Mouse (Mus musculus) stomach, postnatal 0 days (tissue): ENCODE measurements at regions not wholly inside any gene's neighbourhood (a gene's known extent, or its start where the extent isn't known, plus 50 kb on each side); places are given as distances from the start of the nearest gene placed in this dataset.

Experiments
- ATAC-seq: fragments of 200-750 bp; cut with Nextera tagmentation; 2 replicates; pipeline ENCODE4 v1.8.0; 2017; ENCODE audit not compliant: low FRiP score, low TSS enrichment
- DNase-seq: peaks from one replicate; pipeline ENCODE4 v3.0.0-alpha.2; 2016; ENCODE audit warnings: low spot score
- H3K27ac ChIP-seq: fragments of 300-500 bp; sonication (generic); replicated peaks from 2 replicates; pipeline ENCODE4 v1.5.1; 2014; ENCODE audit warnings: mild to moderate bottlenecking, control low read depth
- H3K27me3 ChIP-seq: fragments of 300-500 bp; sonication (generic); 2 replicates; pipeline ENCODE4 v1.6.1; 2014; ENCODE audit warnings: low read length; ENCODE audit not compliant: control insufficient read depth, insufficient read depth
- H3K36me3 ChIP-seq: fragments of 300-500 bp; sonication (generic); 2 replicates; pipeline ENCODE4 v1.6.1; 2014; ENCODE audit warnings: low read length, mixed read lengths; ENCODE audit not compliant: control insufficient read depth, insufficient read depth
- H3K4me1 ChIP-seq: fragments of 300-500 bp; sonication (generic); replicated peaks from 2 replicates; pipeline ENCODE4 v1.6.1; 2014; ENCODE audit warnings: antibody characterized with exemption; ENCODE audit not compliant: control insufficient read depth, insufficient read depth
- H3K4me2 ChIP-seq: fragments of 300-500 bp; sonication (generic); replicated peaks from 2 replicates; pipeline ENCODE4 v1.6.1; 2014; ENCODE audit warnings: low read depth, mild to moderate bottlenecking, control low read depth, moderate library complexity
- H3K4me3 ChIP-seq: fragments of 300-500 bp; sonication (generic); 2 replicates; pipeline ENCODE4 v1.5.1; 2014; ENCODE audit warnings: low read depth, low read length, control low read depth
- H3K9ac ChIP-seq: fragments of 300-500 bp; sonication (generic); 2 replicates; pipeline ENCODE4 v1.6.1; 2014; ENCODE audit warnings: mild to moderate bottlenecking, low read length, control low read depth, mixed read lengths
- H3K9me3 ChIP-seq: fragments of 300-500 bp; sonication (generic); 2 replicates; pipeline ENCODE4 v1.6.1; 2016; ENCODE audit warnings: low read length; ENCODE audit not compliant: control insufficient read depth
- CTCF ChIP-seq: IDR thresholded peaks from 2 replicates; pipeline ENCODE4 v1.5.1; 2016; ENCODE audit warnings: antibody characterized with exemption, low read depth, mild to moderate bottlenecking, moderate library complexity
- EP300 ChIP-seq: optimal IDR thresholded peaks from 2 replicates; pipeline ENCODE3; 2016; ENCODE audit warnings: antibody characterized with exemption
- WGBS: fragments of 180-500 bp; shearing (Covaris S2); extraction: QIAGEN DNeasy Blood & Tissue Kit; methylation state at CpG from one replicate; pipeline ENCODE4 v1.1.7; 2014; 5-methylcytosine and 5-hydroxymethylcytosine counted together

DNA sequence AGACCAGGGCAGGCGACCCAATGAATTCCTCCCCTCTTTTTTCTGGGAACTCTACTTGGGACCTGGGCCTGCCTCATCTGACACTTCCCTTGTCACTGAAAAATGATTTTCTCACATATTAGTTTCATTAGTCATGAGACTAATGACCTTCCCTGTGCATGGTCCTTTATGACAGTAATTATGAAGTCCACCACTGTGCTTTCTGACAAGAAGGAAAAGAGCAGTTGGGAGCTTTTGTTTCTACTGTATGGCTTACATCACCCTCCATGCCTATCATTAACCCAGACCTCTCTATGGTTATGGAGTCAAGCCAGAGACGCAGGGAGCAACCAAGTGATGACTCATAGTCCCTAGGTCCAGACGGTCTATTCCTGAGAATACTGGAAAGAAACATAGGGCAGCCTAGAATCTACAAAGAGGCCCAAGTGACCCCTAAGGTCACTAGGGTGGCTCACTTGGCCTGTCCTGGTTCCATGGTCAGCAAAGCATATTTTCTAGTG is 109.8 kb upstream of the Plxna4 start:
- no peaks in the 10 kb centered on the region for H3K4me1 ChIP-seq
- TF ChIP-seq EP300 (no peak), CTCF (no peak)
- H3K27ac ChIP-seq: no peak overlapping the region
- no peak for DNase-seq
- H3K9ac ChIP-seq: no peak overlapping the region
- H3K27me3 ChIP-seq: no peaks in the 10 kb centered on the region
- no peaks in the 10 kb centered on the region for H3K9me3 ChIP-seq
- H3K4me2 ChIP-seq: no peak overlapping the region
- H3K36me3 ChIP-seq: no peaks in the 10 kb centered on the region
- 80% methylated on average over 3 of the region's 3 CpGs for WGBS
- no peak for ATAC-seq
- H3K4me3 ChIP-seq: no peak overlapping the region

GRCm38 (mm10) chr6:32696037-32696436 is 108.0 kb upstream of the Plxna4 start:
- WGBS: 70% methylated on average over 2 of the region's 2 CpGs

GRCm38 (mm10) chr6:32672552-32672951 is 84.6 kb upstream of the Plxna4 start:
- ATAC-seq (no peak), DNase-seq (no peak)
- H3K4me2 ChIP-seq: no peak overlapping the region
- no peaks in the 10 kb centered on the region for H3K36me3 ChIP-seq
- no peak for TF ChIP-seq EP300
- no peak for TF ChIP-seq CTCF
- H3K4me3 ChIP-seq: no peak overlapping the region
- H3K27me3 ChIP-seq: no peaks in the 10 kb centered on the region
- H3K27ac ChIP-seq: no peak overlapping the region
- no peak overlapping the region for H3K9ac ChIP-seq
- no peaks in the 10 kb centered on the region for H3K9me3 ChIP-seq
- H3K4me1 ChIP-seq: no peaks in the 10 kb centered on the region
- WGBS: 96% methylated on average over 6 of the region's 6 CpGs

More at GRCm38 (mm10) chr6:32696037-32696436, 108.0 kb upstream of the Plxna4 start:
- Histone ChIP-seq H3K36me3 (no peaks in the 10 kb centered on the region), H3K9me3 (no peaks in the 10 kb centered on the region), H3K4me1 (no peaks in the 10 kb centered on the region), H3K9ac (no peak overlapping the region), H3K27ac (no peak overlapping the region), H3K4me2 (no peak overlapping the region), H3K27me3 (no peaks in the 10 kb centered on the region), H3K4me3 (no peak overlapping the region)
- ATAC-seq: no peak
- no peak for DNase-seq
- TF ChIP-seq EP300: no peak
- no peak for TF ChIP-seq CTCF

- no peaks in the 10 kb centered on the region for H3K4me1 ChIP-seq
- H3K9me3 ChIP-seq: no peaks in the 10 kb centered on the region
- ATAC-seq (no peak), DNase-seq (no peak)
- no peak overlapping the region for H3K4me3 ChIP-seq
- no peak overlapping the region for H3K4me2 ChIP-seq
- no peak overlapping the region for H3K27ac ChIP-seq
- no peaks in the 10 kb centered on the region for H3K36me3 ChIP-seq
- TF ChIP-seq EP300: no peak
- TF ChIP-seq CTCF: no peak
- H3K9ac ChIP-seq: no peak overlapping the region
- no peaks in the 10 kb centered on the region for H3K27me3 ChIP-seq
Measured at GRCm38 (mm10) chr6:32659743-32660142, 71.8 kb upstream of the Plxna4 start.

- ATAC-seq (no peak), DNase-seq (no peak)
- no peaks in the 10 kb centered on the region for H3K27me3 ChIP-seq
- no peak overlapping the region for H3K4me3 ChIP-seq
- no peak overlapping the region for H3K27ac ChIP-seq
- no peak overlapping the region for H3K9ac ChIP-seq
- TF ChIP-seq CTCF: no peak
- TF ChIP-seq EP300: no peak
- H3K4me2 ChIP-seq: no peak overlapping the region
- H3K9me3 ChIP-seq: no peaks in the 10 kb centered on the region
- H3K36me3 ChIP-seq: no peaks in the 10 kb centered on the region
- no peaks in the 10 kb centered on the region for H3K4me1 ChIP-seq
Measured at GRCm38 (mm10) chr6:32657378-32657777, 69.4 kb upstream of the Plxna4 start.

GRCm38 (mm10) chr6:32654188-32654587 is 66.2 kb upstream of the Plxna4 start:
- Histone ChIP-seq H3K4me1 (no peaks in the 10 kb centered on the region), H3K9me3 (no peaks in the 10 kb centered on the region), H3K4me2 (no peak overlapping the region), H3K9ac (no peak overlapping the region), H3K27me3 (no peaks in the 10 kb centered on the region), H3K27ac (no peak overlapping the region), H3K36me3 (no peaks in the 10 kb centered on the region), H3K4me3 (no peak overlapping the region)
- TF ChIP-seq CTCF (no peak), EP300 (no peak)
- no peak for DNase-seq
- 59% methylated on average over 2 of the region's 2 CpGs for WGBS
- ATAC-seq: no peak
